Mouse (Mus musculus): ENCODE results near the gene Krt10. TPM values are rescaled to one million over a fixed set of nuclear protein-coding genes. Genes with fewer than 3 reads are reported as not detected.

Krt10 gene
- polyA plus RNA-seq, 1 experiment from 2014 or later, result 1.2 TPM

DNA sequence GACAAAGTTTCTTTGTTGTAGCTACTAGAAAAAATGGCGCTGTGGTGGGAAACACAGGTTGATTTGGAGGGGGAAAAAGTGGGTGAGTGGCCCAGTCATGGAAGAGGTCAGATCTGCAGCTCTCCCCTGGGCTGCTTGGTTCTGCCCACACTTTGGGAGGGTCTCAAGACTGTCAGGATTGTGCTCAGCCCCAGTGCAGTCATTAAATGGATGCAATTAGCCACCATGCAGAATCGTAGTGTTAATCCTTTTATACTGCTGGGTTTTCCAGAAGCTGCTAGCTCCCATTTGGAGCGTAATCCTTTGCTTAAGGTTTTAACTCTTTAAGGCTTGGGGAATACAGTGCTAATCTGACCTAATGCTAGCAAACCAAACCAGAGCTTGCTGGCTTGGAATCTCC is 6.9 kb upstream of the Krt10 start:
- no peaks in the 10 kb centered on the region for H3K79me2 ChIP-seq (ENCODE audit: inconsistent target)
- H3K27ac ChIP-seq, result no peak overlapping the region
- H3K36me3 ChIP-seq (ENCODE audit: inconsistent target), result no peaks in the 10 kb centered on the region
- H3K4me3 ChIP-seq (ENCODE audit: inconsistent target), result no peak overlapping the region
- WGBS (ENCODE audit: missing documents), result 63% methylated on average over 3 of the region's 3 CpGs

DNA sequence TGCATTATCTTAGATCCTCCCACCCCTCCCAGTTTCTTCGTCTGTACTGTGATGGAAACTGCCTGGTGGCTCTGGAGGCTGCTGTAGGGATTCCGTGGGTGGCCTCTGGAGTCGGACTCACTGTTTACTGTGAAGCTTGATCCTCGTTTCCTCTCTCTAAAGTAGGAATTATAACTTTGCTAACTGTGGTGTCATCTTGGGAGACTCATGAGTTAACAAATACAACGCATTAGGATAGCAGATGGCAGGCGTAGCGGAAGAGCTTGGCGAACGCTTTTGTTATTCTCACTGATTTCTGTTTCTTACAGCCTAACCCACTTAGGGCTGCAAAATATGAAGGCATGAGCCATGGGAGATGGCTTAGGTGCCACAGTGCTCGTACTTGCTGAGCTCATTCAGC is 3.3 kb upstream of the Krt10 start:
- H3K27ac ChIP-seq, result no peak overlapping the region
- H3K36me3 ChIP-seq (ENCODE audit: inconsistent target), result no peaks in the 10 kb centered on the region
- WGBS (ENCODE audit: missing documents), result 86% methylated on average over 10 of the region's 10 CpGs
- no peak overlapping the region for H3K4me3 ChIP-seq (ENCODE audit: inconsistent target)
- no peaks in the 10 kb centered on the region for H3K79me2 ChIP-seq (ENCODE audit: inconsistent target)

DNA sequence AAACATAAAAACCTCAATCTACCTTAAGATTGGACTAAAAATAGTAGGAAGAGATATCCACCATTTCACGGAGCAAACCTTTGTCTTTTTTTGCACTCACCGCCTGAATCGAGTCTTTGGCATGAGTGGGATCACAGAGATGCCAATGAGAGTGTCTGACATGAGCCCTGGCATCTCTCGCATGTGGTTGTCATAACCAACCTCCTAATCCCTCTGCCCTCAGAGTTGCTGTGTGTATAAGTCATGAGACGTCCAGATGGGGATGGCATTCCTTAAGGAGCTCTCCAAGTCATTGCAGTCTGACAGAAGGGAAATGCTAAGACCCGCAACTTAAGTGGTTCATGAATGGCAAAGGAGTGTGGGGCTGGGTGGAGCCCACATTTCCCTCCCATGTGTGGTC is 2.2 kb upstream of the Krt10 start:
- 77% methylated on average over 6 of the region's 6 CpGs for WGBS (ENCODE audit: missing documents)
- no peak overlapping the region for H3K4me3 ChIP-seq (ENCODE audit: inconsistent target)
- H3K79me2 ChIP-seq (ENCODE audit: inconsistent target), result no peaks in the 10 kb centered on the region
- no peaks in the 10 kb centered on the region for H3K36me3 ChIP-seq (ENCODE audit: inconsistent target)
- H3K27ac ChIP-seq, result no peak overlapping the region

DNA sequence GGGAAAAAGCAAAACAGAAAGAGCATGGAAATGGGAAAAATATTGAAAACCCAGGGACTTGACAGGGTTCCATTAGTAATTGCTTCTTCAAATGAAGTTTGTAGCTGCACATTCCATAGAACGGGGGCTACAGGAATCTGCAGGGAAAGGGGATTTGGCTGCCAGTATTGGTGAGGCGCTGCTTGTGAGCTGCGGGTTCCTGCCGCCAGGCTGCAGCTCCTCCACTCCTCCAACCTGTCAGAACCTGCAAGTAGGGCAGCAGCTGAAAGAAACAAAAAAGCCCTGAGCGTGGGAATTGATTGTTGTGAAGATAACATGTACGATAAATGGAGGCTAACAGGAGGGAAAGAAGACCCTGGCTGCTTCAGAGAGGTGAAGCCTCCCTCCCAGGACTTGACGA is 1.7 kb upstream of the Krt10 start:
- H3K4me3 ChIP-seq (ENCODE audit: inconsistent target), result no peak overlapping the region
- no peak overlapping the region for H3K27ac ChIP-seq
- H3K79me2 ChIP-seq (ENCODE audit: inconsistent target), result no peaks in the 10 kb centered on the region
- H3K36me3 ChIP-seq (ENCODE audit: inconsistent target), result no peaks in the 10 kb centered on the region
- WGBS (ENCODE audit: missing documents), result 82% methylated on average over 7 of the region's 7 CpGs

DNA sequence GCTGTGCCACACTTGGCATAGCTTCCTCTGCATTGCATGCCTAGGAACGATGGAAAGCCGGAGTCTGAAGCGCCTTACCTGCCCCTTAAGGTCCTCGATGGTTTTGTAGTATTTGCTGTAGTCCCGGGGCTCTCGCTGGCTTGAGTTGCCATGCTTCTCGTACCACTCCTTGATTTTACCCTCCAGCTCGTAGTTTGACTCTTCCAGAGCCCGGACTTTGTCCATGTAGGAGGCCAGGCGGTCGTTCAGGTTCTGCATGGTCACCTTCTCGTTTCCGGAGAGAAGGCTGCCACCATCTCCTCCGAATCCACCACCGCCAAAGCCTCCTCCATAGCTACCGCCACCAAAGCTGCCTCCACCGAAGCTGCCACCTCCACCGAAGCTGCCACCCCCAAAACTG is 503 bp downstream of the Krt10 start:
- Histone ChIP-seq H3K27ac (no peak overlapping the region), H3K4me3 (ENCODE audit: inconsistent target) (no peak overlapping the region), H3K79me2 (ENCODE audit: inconsistent target) (no peaks in the 10 kb centered on the region), H3K36me3 (ENCODE audit: inconsistent target) (no peaks in the 10 kb centered on the region)
- 89% methylated on average over 18 of the region's 18 CpGs for WGBS (ENCODE audit: missing documents)

DNA sequence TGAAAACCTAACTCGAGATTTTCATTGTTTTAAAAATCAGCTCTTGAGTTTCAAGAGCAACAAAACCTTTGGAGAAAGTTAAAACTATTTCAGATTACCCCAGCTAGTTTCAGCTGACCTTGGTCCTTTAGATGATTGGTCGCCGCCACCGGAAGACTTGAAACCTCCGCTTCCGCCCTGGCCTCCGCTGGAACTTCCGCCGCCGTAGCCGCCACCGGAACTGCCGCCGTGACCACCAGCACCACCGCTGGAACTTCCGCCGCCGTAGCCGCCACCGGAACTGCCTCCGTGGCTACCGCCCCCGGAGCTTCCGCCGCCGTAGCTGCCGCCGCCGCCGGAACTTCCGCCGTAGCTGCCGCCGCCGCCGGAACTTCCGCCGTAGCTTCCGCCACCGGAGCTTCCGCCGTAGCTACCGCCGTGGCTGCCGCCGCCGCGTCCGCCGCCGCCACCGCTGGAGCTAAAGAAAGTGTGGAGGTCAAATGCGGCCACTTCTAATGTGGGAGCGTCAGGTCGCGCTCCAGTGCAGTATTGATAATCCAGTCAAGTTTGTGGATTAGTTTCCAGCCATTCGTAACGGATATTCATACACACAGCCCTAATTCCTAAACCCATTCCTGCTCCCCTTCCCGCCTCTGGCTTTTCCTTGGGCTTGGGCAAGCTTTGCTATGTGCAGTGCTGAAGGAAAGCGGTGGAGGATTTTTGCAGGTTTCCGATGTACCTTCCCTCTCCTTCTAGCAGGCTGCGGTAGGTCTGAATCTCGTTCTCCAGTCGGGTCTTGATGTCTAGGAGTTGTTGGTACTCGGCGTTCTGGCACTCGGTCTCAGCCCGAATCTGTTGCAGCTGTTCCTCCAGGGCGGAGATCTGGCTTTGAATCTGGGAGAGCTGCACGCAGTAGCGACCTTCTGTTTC is 3.1 kb downstream of the Krt10 start:
- 5% methylated on average over 69 of the region's 71 CpGs for WGBS (ENCODE audit: missing documents)
- 0 out of 2 replicates have a peak overlapping the region, but pooled peaks have one; percentile 32 for H3K27ac ChIP-seq
- H3K79me2 ChIP-seq (ENCODE audit: inconsistent target), result no peaks in the 10 kb centered on the region
- no peaks in the 10 kb centered on the region for H3K36me3 ChIP-seq (ENCODE audit: inconsistent target)
- peak overlapping the region; percentile 47 for H3K4me3 ChIP-seq (ENCODE audit: inconsistent target)

DNA sequence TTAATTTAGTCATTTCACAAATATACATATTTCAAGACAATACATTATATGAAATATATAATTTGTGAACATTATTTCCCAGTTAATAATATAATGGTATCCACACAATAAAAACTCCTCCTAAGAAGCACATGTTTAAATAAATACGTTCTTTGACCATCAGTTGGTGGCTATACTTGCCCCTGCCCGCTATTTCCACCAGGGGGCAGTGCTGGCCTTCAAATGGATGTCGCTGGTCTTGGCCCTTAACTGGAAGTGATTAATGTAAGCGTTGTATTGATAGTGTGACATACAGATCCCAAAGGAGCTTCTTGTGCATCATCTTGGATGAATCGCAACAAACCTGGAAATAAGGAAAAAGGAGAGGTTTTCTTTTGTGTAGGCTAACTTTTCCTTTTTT is 9.6 kb downstream of the Krt10 start:
- Histone ChIP-seq H3K79me2 (ENCODE audit: inconsistent target) (no peaks in the 10 kb centered on the region), H3K36me3 (ENCODE audit: inconsistent target) (no peaks in the 10 kb centered on the region), H3K4me3 (ENCODE audit: inconsistent target) (no peak overlapping the region), H3K27ac (no peak overlapping the region)
- WGBS (ENCODE audit: missing documents), result 11% methylated on average over 5 of the region's 5 CpGs

DNA sequence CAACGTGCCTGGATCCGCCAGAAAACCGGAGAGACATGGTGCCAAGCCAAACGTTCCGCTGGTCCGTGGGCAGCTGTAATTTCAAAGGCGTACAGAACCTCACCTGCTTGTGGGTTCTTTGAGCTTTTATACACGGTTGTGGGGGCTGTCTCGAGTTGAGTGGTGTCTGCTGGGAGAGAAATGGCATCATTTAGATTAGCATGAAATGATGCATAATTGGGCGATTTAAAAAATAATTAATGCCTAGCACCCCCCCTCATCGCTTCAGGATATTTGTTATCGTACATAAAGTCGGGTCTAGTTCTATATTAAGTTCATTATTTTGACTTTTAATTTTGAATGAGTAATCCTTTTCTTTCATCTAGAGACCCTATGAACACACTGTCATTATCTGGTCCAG is 14.4 kb downstream of the Krt10 start, which contains the start of gene Krt28:
TSS of gene Krt28 (minus strand) at position 101 of the 400 bp plus-strand sequence.
- Histone ChIP-seq H3K36me3 (ENCODE audit: inconsistent target) (no peaks in the 10 kb centered on the region), H3K79me2 (ENCODE audit: inconsistent target) (no peaks in the 10 kb centered on the region), H3K27ac (no peak within 1 kb of the TSS), H3K4me3 (ENCODE audit: inconsistent target) (no peak within 1 kb of the TSS)
- WGBS (ENCODE audit: missing documents), result 88% methylated on average over 13 of the region's 13 CpGs

DNA sequence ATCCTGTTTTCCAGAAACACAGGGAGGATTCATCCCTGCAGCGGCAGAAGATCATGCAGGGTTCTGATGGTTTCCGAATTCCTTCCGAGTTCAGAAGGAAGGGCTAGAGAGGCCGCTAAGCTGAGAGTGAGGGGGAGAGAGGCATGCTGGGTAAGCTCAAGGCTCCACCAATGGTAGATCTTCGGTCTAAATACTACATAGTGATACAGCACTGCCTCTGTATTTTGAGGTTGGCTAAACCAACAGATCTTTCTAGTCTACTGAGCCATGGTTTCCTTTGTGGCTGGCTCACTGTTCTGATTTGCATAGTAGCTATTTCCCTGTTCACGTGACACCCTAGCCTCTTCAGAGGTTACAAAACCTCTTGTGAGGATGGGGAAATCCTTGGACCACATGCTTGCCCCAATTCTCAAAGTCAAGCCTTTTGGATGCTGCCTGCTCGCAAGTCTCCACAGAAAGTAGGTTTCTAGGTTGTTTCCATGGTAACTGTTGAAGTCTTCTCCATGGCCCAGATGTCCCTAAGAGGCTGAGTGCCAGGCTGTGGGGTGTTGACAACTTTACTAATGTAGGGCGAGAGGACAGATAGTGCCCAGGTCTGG is 19.2 kb downstream of the Krt10 start:
- Histone ChIP-seq H3K36me3 (ENCODE audit: inconsistent target) (no peaks in the 10 kb centered on the region), H3K27ac (no peak overlapping the region), H3K4me3 (ENCODE audit: inconsistent target) (no peak overlapping the region), H3K79me2 (ENCODE audit: inconsistent target) (no peaks in the 10 kb centered on the region)
- WGBS (ENCODE audit: missing documents), result 62% methylated on average over 8 of the region's 8 CpGs

DNA sequence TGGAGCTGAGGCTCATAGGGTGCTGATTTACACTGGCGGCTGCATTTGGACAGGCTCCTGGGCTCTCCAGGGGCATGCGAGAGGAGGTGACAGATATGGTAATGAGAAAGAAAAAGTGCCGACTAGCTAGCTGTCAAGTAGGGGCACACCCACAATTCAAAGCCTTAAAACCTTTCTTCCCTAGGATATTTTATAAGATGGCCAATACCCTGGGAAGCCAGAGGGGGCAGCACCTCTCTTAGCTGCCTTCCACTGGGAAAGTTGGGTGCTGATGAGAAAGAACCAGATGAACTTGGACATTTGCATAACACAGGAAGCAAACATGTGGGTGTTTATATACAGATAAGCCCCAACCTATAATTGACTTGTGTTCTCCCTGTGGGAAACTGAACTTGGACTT is 19.9 kb downstream of the Krt10 start:
- Histone ChIP-seq H3K27ac (no peak overlapping the region), H3K36me3 (ENCODE audit: inconsistent target) (no peaks in the 10 kb centered on the region), H3K79me2 (ENCODE audit: inconsistent target) (no peaks in the 10 kb centered on the region), H3K4me3 (ENCODE audit: inconsistent target) (no peak overlapping the region)
- 31% methylated on average over 3 of the region's 3 CpGs for WGBS (ENCODE audit: missing documents)

DNA sequence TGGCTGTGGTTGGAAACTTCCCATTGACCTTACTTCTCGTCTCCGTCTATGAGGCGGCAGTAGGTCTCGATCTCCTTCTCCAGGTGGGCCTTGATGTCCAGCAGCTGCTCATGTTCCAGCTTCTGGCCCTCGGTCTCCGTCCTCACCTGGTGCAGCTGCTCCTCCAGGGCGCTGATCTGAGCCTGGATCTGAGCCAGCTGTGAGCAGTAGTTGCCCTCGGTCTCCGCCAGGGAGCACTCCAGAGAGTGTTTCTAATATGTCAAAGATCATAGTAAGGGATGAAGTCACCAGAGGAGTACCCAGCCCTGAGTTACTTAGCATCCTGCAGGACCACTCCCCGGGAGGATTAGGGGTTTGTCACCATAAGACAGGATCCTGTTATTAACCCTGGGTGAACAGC is 22.4 kb downstream of the Krt10 start:
- WGBS (ENCODE audit: missing documents), result 48% methylated on average over 8 of the region's 10 CpGs
- no peak overlapping the region for H3K4me3 ChIP-seq (ENCODE audit: inconsistent target)
- H3K79me2 ChIP-seq (ENCODE audit: inconsistent target), result no peaks in the 10 kb centered on the region
- no peak overlapping the region for H3K27ac ChIP-seq
- H3K36me3 ChIP-seq (ENCODE audit: inconsistent target), result no peaks in the 10 kb centered on the region

DNA sequence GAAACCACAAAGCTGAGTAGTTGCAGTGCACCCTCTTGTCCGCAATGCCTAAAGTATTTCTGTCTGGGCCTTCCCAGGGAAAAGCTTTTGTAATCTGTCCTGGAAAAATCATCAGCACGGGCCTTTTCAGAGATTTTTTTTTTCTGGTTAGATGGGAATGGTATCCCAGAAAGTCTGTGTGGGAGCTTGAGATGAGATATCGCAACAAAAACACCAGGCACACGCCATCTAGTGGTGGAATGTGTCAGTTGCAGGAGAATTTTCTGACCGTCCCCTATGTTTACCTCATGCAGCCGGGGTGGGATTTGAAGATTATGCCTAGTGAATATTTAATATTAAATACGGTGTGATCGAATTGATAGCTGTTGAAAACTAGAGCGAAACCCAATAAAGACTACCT is 24.8 kb downstream of the Krt10 start:
- H3K27ac ChIP-seq, result no peak overlapping the region
- WGBS (ENCODE audit: missing documents), result 25% methylated on average over 7 of the region's 9 CpGs
- no peaks in the 10 kb centered on the region for H3K36me3 ChIP-seq (ENCODE audit: inconsistent target)
- no peak overlapping the region for H3K4me3 ChIP-seq (ENCODE audit: inconsistent target)
- H3K79me2 ChIP-seq (ENCODE audit: inconsistent target), result no peaks in the 10 kb centered on the region

DNA sequence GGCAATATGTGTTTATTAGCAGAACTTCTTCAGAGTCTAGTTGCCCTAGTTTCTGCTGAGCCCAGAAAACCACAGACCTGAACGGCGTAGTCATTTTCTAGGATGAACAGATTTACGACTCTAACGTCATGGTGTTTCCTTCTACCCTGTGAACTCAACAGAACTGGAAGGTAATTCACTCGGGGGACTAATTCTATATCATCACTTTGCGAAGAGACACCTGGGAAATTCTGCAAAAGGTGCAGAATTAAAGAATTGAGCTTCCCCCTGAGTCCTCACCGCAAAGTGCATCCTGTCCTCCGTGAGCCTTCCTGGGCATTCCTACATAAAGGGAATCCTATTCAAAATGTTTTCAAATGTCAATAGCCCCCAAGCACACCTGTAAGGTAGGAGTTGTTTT is 27.7 kb downstream of the Krt10 start:
- 33% methylated on average over 8 of the region's 8 CpGs for WGBS (ENCODE audit: missing documents)
- H3K4me3 ChIP-seq (ENCODE audit: inconsistent target), result no peak overlapping the region

DNA sequence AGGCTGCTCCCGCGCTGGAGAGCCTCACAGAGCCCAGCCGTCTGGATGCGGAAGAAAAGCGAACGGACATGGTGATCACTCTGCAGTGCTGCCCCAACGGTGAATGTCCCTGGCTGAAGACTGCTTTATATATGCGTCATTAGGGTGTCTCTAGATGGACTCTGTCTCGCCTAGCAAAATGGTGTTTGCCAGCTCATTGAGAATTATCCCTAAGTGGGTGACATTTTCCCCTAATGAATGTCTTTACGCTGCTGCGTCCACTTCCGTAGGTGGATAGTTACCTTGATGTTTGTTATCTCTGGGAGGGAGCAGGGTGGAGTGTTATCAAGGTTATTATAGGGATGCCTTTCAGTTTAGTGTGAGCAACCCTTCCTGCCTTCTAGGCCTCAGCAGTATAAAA is 38.2 kb downstream of the Krt10 start, which contains the start of gene Krt27:
TSS of gene Krt27 (minus strand) at position 101 of the 400 bp plus-strand sequence.
- H3K36me3 ChIP-seq (ENCODE audit: inconsistent target), result no peaks in the 10 kb centered on the region
- H3K4me3 ChIP-seq (ENCODE audit: inconsistent target), result no peak within 1 kb of the TSS
- 75% methylated on average over 12 of the region's 12 CpGs for WGBS (ENCODE audit: missing documents)
- H3K79me2 ChIP-seq (ENCODE audit: inconsistent target), result no peaks in the 10 kb centered on the region
- no peak within 1 kb of the TSS for H3K27ac ChIP-seq

More for the DNA sequence above, 27.7 kb downstream of the Krt10 start:
- H3K79me2 ChIP-seq (ENCODE audit: inconsistent target), result no peaks in the 10 kb centered on the region
- H3K36me3 ChIP-seq (ENCODE audit: inconsistent target), result no peaks in the 10 kb centered on the region
- H3K27ac ChIP-seq, result no peak overlapping the region

DNA sequence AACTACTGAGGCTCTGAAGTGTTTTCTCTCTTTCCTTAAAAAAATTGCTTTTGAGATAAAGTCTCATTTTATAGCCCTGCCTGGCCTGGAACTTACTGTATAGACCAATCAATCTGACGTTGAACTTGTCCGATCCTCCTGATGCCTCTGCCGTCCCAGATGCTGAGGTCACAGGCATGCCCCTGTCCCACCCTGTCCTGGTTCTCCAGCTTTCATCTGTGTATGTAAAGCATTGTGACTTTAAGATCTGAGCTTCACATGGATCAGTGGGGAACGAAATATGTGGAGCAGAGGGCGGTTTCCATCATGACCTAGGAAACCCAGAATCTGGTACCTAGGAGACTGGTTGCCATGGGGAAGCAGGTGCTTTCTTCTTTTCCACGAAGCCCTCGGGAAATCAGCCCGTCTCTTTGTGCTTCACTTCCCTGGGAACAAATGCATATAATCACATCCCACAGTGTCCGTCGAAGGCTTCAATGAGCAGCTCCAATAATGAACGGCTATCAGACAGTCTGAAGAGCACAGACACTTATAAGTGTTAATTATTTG is 49.8 kb downstream of the Krt10 start:
- Histone ChIP-seq H3K36me3 (ENCODE audit: inconsistent target) (no peaks in the 10 kb centered on the region), H3K79me2 (ENCODE audit: inconsistent target) (no peaks in the 10 kb centered on the region), H3K27ac (no peak overlapping the region), H3K4me3 (ENCODE audit: inconsistent target) (no peak overlapping the region)
- WGBS (ENCODE audit: missing documents), result 89% methylated on average over 10 of the region's 11 CpGs

All from macrophage (primary cell).